30 mouse cellular contexts compared by ENCODE assay signal in the genomic region with DNA sequence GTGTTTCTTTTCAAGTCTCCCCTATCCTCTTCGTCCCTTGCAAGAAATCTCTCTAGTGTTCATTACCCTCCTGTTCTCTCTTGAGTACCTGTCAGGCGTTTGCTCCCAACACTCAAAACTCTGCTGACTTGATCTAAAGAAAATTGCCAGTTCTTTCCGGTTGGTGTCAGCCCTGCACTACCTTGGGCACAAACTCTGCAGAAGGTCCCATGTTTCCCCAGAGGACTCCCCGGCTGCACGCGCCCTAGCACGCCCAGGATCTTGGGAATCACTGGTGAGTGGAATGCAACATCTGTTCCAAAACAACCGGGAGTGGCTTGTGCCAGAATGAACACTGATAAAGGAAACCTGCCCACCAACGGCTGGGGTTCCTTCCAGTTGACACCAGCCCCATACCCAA.
DNase-seq lines count a peak whose midpoint lies in the region; ATAC-seq and TF ChIP-seq lines count a peak whose summit lies in the region.
"Had no signal": no experiment of that assay in that cellular context is flagged by ENCODE, and none has a peak within 500 bp of the region (broad histone marks: within the 10 kb centered on the region; RNA-seq: fewer than 3 reads in every experiment).

No protein-coding gene starts in this region.

- no peaks in the 10 kb centered on the region for H3K27me3 ChIP-seq in lung, embryonic 14.5 days (ENCODE audit: insufficient read depth, low read length)
- no peaks in the 10 kb centered on the region for H3K27me3 ChIP-seq in thymus, adult 2 months (ENCODE audit: control insufficient read depth, insufficient read depth, low read length)
- H3K27me3 ChIP-seq: CH12.LX; forebrain, embryonic 15.5 days; megakaryocyte, embryonic 14.5 days; neural tube, embryonic 12.5 days; Patski had no signal

- H3K4me2 ChIP-seq in lung, embryonic 14.5 days, result no peak overlapping the region
- H3K4me2 ChIP-seq: forebrain, embryonic 15.5 days; hindbrain, embryonic 14.5 days; liver, embryonic 11.5 days; neural tube, embryonic 12.5 days had no signal

- H3K36me3 ChIP-seq in lung, embryonic 14.5 days (ENCODE audit: insufficient read depth), result no peaks in the 10 kb centered on the region
- H3K36me3 ChIP-seq in thymus, adult 2 months (ENCODE audit: control insufficient read depth, insufficient read depth, low read length), result no peaks in the 10 kb centered on the region
- H3K36me3 ChIP-seq: embryonic facial prominence, embryonic 10.5 days; forebrain, embryonic 15.5 days; G1E; neural tube, embryonic 12.5 days had no signal

- peak; percentile 27; the same call in 1 of the 2 replicates for TF ChIP-seq CTCF in lung, embryonic 14.5 days (IDR thresholded peaks at IDR 0.05; ENCODE audit: low read depth)
- 0 out of 2 replicates have a peak, but pooled peaks have one; percentile 19 for TF ChIP-seq CTCF in cortical plate, adult 2 months (IDR thresholded peaks at IDR 0.05; ENCODE audit: extremely low read depth, insufficient read depth, low read length)
- TF ChIP-seq CTCF in thymus, adult 2 months (IDR thresholded peaks at IDR 0.05; ENCODE audit: borderline replicate concordance, control insufficient read depth, extremely low read depth, insufficient read depth, low read length, poor library complexity), result no peak

- H3K9ac ChIP-seq in lung, embryonic 14.5 days, result no peak overlapping the region
- H3K9ac ChIP-seq: forebrain, embryonic 15.5 days; hindbrain, embryonic 14.5 days; neural tube, embryonic 12.5 days had no signal

- no peaks in the 10 kb centered on the region for H3K9me3 ChIP-seq in lung, embryonic 14.5 days (ENCODE audit: low read depth, low read length)
- H3K9me3 ChIP-seq: embryonic facial prominence, embryonic 10.5 days; forebrain, embryonic 15.5 days; G1E; megakaryocyte, embryonic 14.5 days; neural tube, embryonic 12.5 days had no signal

- intact Hi-C loops in heart, postnatal 10 days (cut with DNase I), result loop anchor here (1.0 kb wide), 1 partner anchor 151 kb away; no protein-coding TSS in a partner anchor

- TF ChIP-seq POLR2A in cortical plate, adult 2 months (IDR thresholded peaks at IDR 0.05; ENCODE audit: extremely low read depth, insufficient read depth, low read length), result no peak
- no peak for TF ChIP-seq POLR2A in thymus, adult 2 months (IDR thresholded peaks at IDR 0.05; ENCODE audit: control insufficient read depth, extremely low read depth, insufficient read depth, low read length, poor library complexity)

- peak; percentile 31 to 49 for DNase-seq in heart, adult 18-20 months
- DNase-seq in heart, adult 8-10 months (ENCODE audit: low spot score), result no peak
- DNase-seq in lung, embryonic 14.5 days, result no peak
- no peak for DNase-seq in lung, postnatal 10 days
- peak; percentile 43 to 51 for DNase-seq in heart, postnatal 10 days
- DNase-seq in layer of hippocampus, postnatal 36 days, result no peak
- DNase-seq in thymus, adult 2 months, result no peak
- DNase-seq: adrenal gland, postnatal 36 days; B cell, adult 2 months; cerebellum, adult 9-10 months; gastrocnemius, postnatal 25 days; kidney, adult 18-20 months; kidney, postnatal 4 days; midbrain, embryonic 14.5 days; retina, postnatal 1 day; right cerebral cortex, postnatal 25 days; spleen, adult 18-20 months; thymus, postnatal 14 days had no signal

- 71% methylated on average over 9 of the region's 9 CpGs for WGBS in lung, embryonic 14.5 days
- 91% methylated on average over 9 of the region's 9 CpGs for WGBS in thymus, adult 2 months

- ATAC-seq in lung, embryonic 14.5 days (ENCODE audit: insufficient read depth), result no peak
- ATAC-seq: activated CD4-positive, CD25-positive, alpha-beta regulatory T cell, adult 4 months; forebrain, embryonic 15.5 days; inflammation-experienced regulatory T-cells, adult 6 months; Patski had no signal

- 0 out of 2 replicates have a peak, but pooled peaks cover 7% of the 10 kb centered on the region for H3K4me1 ChIP-seq in lung, embryonic 14.5 days (ENCODE audit: insufficient read depth)
- H3K4me1 ChIP-seq in cortical plate, adult 2 months (ENCODE audit: control insufficient read depth, insufficient read depth, low read length), result no peaks in the 10 kb centered on the region
- H3K4me1 ChIP-seq in thymus, adult 2 months (replicated peaks; ENCODE audit: control insufficient read depth, insufficient read depth, low read length), result peaks cover 6% of the 10 kb centered on the region
- H3K4me1 ChIP-seq: forebrain, embryonic 15.5 days; neural tube, embryonic 12.5 days had no signal

- H3K4me3 ChIP-seq in lung, embryonic 14.5 days (ENCODE audit: low read depth, low read length), result no peak overlapping the region
- no peak overlapping the region for H3K4me3 ChIP-seq in cortical plate, adult 2 months (ENCODE audit: insufficient read depth, low read length)
- no peak overlapping the region for H3K4me3 ChIP-seq in thymus, adult 2 months (ENCODE audit: control insufficient read depth, insufficient read depth, low read length)
- H3K4me3 ChIP-seq: embryonic facial prominence, embryonic 10.5 days; forebrain, embryonic 15.5 days; megakaryocyte, embryonic 14.5 days; neural tube, embryonic 12.5 days had no signal

- H3K27ac ChIP-seq in lung, embryonic 14.5 days (ENCODE audit: low read depth), result no peak overlapping the region
- H3K27ac ChIP-seq in cortical plate, adult 2 months (ENCODE audit: insufficient read depth, low read length), result no peak overlapping the region
- no peak overlapping the region for H3K27ac ChIP-seq in thymus, adult 2 months (ENCODE audit: control insufficient read depth, insufficient read depth, low read length)
- H3K27ac ChIP-seq: embryonic facial prominence, embryonic 10.5 days; forebrain, embryonic 15.5 days; hindbrain, embryonic 14.5 days; neural tube, embryonic 12.5 days had no signal

Comparison
In these comparisons a context has a peak if more than half of its experiments do, and no peak if none do; other contexts are left out.
1. DNase-seq: peak in heart, adult 18-20 months (2 of 2) and heart, postnatal 10 days (2 of 2); none in heart, adult 8-10 months (single experiment), lung, embryonic 14.5 days (single experiment), lung, postnatal 10 days (single experiment), layer of hippocampus, postnatal 36 days (0 of 2) and thymus, adult 2 months (single experiment).